Mouse (Mus musculus) stomach, embryonic 14.5 days (tissue): ENCODE measurements around the gene Vmn1r218. TPM values are rescaled to one million over a fixed set of nuclear protein-coding genes. Genes with fewer than 3 reads are reported as not detected.

ENCODE experiments used
- ATAC-seq: fragments of 200-750 bp; cut with Nextera tagmentation; 2 replicates; pipeline ENCODE4 v1.8.0; 2017; ENCODE audit warnings: low read depth, moderate TSS enrichment; ENCODE audit not compliant: insufficient number of reproducible peaks, insufficient read depth, low FRiP score
- H3K27ac ChIP-seq: fragments of 300-500 bp; sonication (generic); 2 replicates; pipeline ENCODE4 v1.5.1; 2014; ENCODE audit warnings: mild to moderate bottlenecking, low read length, moderate library complexity, mixed read lengths
- H3K27me3 ChIP-seq: fragments of 300-500 bp; sonication (generic); 2 replicates; pipeline ENCODE4 v1.6.1; 2014; ENCODE audit warnings: low read length, control low read depth, mixed read lengths; ENCODE audit not compliant: control insufficient read depth, insufficient read depth
- H3K36me3 ChIP-seq: fragments of 300-500 bp; sonication (generic); 2 replicates; pipeline ENCODE4 v1.6.1; 2014; ENCODE audit warnings: mild to moderate bottlenecking, control low read depth, low read length, moderate library complexity, mixed read lengths; ENCODE audit not compliant: control insufficient read depth, insufficient read depth
- H3K4me1 ChIP-seq: fragments of 300-500 bp; sonication (generic); 2 replicates; pipeline ENCODE4 v1.6.1; 2014; ENCODE audit warnings: low read length, control low read depth, mixed read lengths; ENCODE audit not compliant: control insufficient read depth, insufficient read depth
- H3K4me2 ChIP-seq: fragments of 300-500 bp; sonication (generic); replicated peaks from 2 replicates; pipeline ENCODE4 v1.6.1; 2014; ENCODE audit warnings: low read depth, low read length, control low read depth
- H3K4me3 ChIP-seq: fragments of 300-500 bp; sonication (generic); 2 replicates; pipeline ENCODE4 v1.5.1; 2014; ENCODE audit warnings: low read depth, low read length, control low read depth
- H3K9ac ChIP-seq: fragments of 300-500 bp; sonication (generic); replicated peaks from 2 replicates; pipeline ENCODE4 v1.6.1; 2014; ENCODE audit warnings: low read depth, mild to moderate bottlenecking, control low read depth, low read length, moderate library complexity, mixed read lengths
- H3K9me3 ChIP-seq: fragments of 300-500 bp; sonication (generic); 2 replicates; pipeline ENCODE4 v1.6.1; 2016; ENCODE audit warnings: low read depth, low read length, control low read depth; ENCODE audit not compliant: control insufficient read depth
- WGBS: fragments of 180-500 bp; shearing (Covaris S2); extraction: QIAGEN DNeasy Blood & Tissue Kit; methylation state at CpG from one replicate; pipeline ENCODE4 v1.1.7; 2014; 5-methylcytosine and 5-hydroxymethylcytosine counted together
- polyA plus RNA-seq: library from polyadenylated mRNA; unstranded; fragments of >200 nt; fragmentation: Nextera tagmentation; extraction: Ambion mirVana; gene quantifications from 2 replicates; pipeline ENCODE4 v1.2.1, GENCODE M21; 2014

Vmn1r218 gene
- polyA plus RNA-seq, 1 experiment from 2014 or later = not detected

DNA sequence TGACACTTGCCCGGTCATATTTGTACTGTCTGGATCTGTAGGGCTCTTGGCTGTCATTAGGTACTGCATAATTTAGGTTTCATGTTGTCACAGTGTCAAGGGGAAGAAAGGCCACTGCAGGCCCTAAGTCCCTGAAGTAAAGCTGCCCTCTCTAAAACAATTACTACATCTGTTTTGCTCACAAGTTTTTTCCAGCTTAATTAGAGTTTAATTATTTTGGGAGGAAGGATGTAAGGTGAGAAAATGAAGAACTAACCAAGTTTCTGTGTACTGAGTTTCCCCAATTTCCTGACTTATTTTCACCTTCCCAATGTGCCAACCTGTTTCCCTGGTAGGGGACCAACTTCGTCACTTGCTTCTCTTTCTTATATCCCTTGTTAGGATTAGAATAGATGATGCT, 54.9 kb downstream of the Vmn1r218 start, which contains the start of gene Vmn1r220:
Gene Vmn1r220 (minus strand): TSS at position 101 of the 400 bp plus-strand sequence.
- no peaks in the 10 kb centered on the region for H3K36me3 ChIP-seq
- no peak within 1 kb of the TSS for H3K4me2 ChIP-seq
- H3K9ac ChIP-seq = no peak within 1 kb of the TSS
- H3K9me3 ChIP-seq = no peaks in the 10 kb centered on the region
- 90% methylated on average over 2 of the region's 2 CpGs for WGBS
- no peak within 1 kb of the TSS for H3K27ac ChIP-seq
- no peak within 1 kb of the TSS for H3K4me3 ChIP-seq
- no peaks in the 10 kb centered on the region for H3K4me1 ChIP-seq
- H3K27me3 ChIP-seq = no peaks in the 10 kb centered on the region
- ATAC-seq = no peak

Other genes with a start within 250 kb of the Vmn1r218 start
- not detected in 2 replicates for gene Vmn1r212, start 248.9 kb upstream of the Vmn1r218 start, polyA plus RNA-seq
- gene Vmn1r213, start 125.5 kb upstream of the Vmn1r218 start, polyA plus RNA-seq = not detected in 2 replicates
- not detected in 2 replicates for gene Vmn1r214, start 102.7 kb upstream of the Vmn1r218 start, polyA plus RNA-seq
- gene Vmn1r215, start 65.1 kb upstream of the Vmn1r218 start, polyA plus RNA-seq = not detected in 2 replicates
- not detected in 2 replicates for gene Vmn1r217, start 14.9 kb upstream of the Vmn1r218 start, polyA plus RNA-seq
- gene Vmn1r219, start 26.2 kb downstream of the Vmn1r218 start, polyA plus RNA-seq = not detected in 2 replicates
- gene Vmn1r220, start 54.8 kb downstream of the Vmn1r218 start, polyA plus RNA-seq = not detected in 2 replicates
- not detected in 2 replicates for gene Vmn1r221, start 81.0 kb downstream of the Vmn1r218 start, polyA plus RNA-seq
- not detected in 2 replicates for gene Vmn1r222, start 102.8 kb downstream of the Vmn1r218 start, polyA plus RNA-seq
- gene Vmn1r223, start 114.0 kb downstream of the Vmn1r218 start, polyA plus RNA-seq = not detected in 2 replicates
- 44.3 and 49.8 TPM in 2 replicates for gene Zfp322a, start 236.1 kb downstream of the Vmn1r218 start, polyA plus RNA-seq